Mouse (Mus musculus) spleen, adult 2 months (tissue): ENCODE measurements around the gene Osbp.

Experiments used
- CTCF ChIP-seq: fragments of 200-500 bp; IDR thresholded peaks from 2 replicates; pipeline ENCODE4 v1.5.1; 2011; ENCODE audit warnings: mild to moderate bottlenecking, inconsistent platforms; ENCODE audit not compliant: insufficient read depth, insufficient read length, insufficient replicate concordance; ENCODE audit errors: extremely low read depth
- POLR2A ChIP-seq: fragments of 200-500 bp; IDR thresholded peaks from 2 replicates; pipeline ENCODE4 v1.6.1; 2011; ENCODE audit warnings: low read depth, low read length, inconsistent platforms

GRCm38 (mm10) chr19:12015708-12016107, 50.0 kb downstream of the Osbp start:
- TF ChIP-seq POLR2A (no peak), CTCF (no peak)
